Mouse (Mus musculus) lung, postnatal 0 days (tissue): ENCODE data around the gene Fam189a2.

Source experiments
- CTCF ChIP-seq: IDR thresholded peaks from 2 replicates; pipeline ENCODE4 v1.5.1; 2016; ENCODE audit warnings: antibody characterized with exemption, mild to moderate bottlenecking
- EP300 ChIP-seq: IDR thresholded peaks from 2 replicates; pipeline ENCODE4 v1.6.1; 2016; ENCODE audit warnings: antibody characterized with exemption, mild to moderate bottlenecking, control low read depth

DNA sequence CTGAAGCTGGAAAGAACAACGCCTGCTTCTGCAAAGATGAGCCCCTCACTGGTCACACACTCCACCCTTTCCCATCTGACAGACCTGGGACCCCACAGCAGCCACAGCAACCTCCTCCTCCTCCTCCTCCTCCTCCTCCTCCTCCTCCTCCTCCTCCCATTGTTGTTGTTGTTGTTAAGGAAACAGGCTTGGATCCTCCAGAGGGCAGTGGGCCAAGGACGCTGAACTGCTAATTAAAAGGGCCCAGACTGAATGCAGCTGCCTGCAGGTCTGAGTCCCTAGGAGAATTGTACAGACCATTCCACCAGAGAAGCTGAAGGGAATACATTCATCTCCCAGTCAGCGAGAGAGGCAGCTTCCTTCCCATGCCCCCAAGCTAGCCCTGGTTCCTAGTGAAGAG, 70.5 kb downstream of the Fam189a2 start:
- TF ChIP-seq CTCF (no peak), EP300 (no peak)
